Mouse (Mus musculus) MEL (cell line): ENCODE measurements around the gene C1ra.

Experiments used
- CTCF ChIP-seq, 3 experiments: IDR thresholded peaks in 2 of 3; conservative IDR thresholded peaks in 1 of 3; 2 replicates each; pipeline ENCODE4 v1.5.1; 2011 to 2012; ENCODE audit warnings: low read length in 3 of 3, low read depth in 2 of 3, mild to moderate bottlenecking in 2 of 3, improper control_type of control experiment in 1 of 3, inconsistent platforms in 1 of 3, mixed read lengths in 1 of 3, moderate library complexity in 1 of 3; ENCODE audit not compliant: control insufficient read depth in 1 of 3, insufficient read depth in 1 of 3, poor library complexity in 1 of 3, severe bottlenecking in 1 of 3
- JUND ChIP-seq: IDR thresholded peaks from 2 replicates; pipeline ENCODE4 v1.6.1; 2011; ENCODE audit warnings: low read depth, mild to moderate bottlenecking, improper control_type of control experiment, low read length
- MAZ ChIP-seq: IDR thresholded peaks from 2 replicates; pipeline ENCODE4 v1.6.1; 2012; ENCODE audit warnings: low read depth, mild to moderate bottlenecking, inconsistent platforms, low read length, improper control_type of control experiment
- MXI1 ChIP-seq: IDR thresholded peaks from 2 replicates; pipeline ENCODE4 v1.6.1; 2011; ENCODE audit warnings: mild to moderate bottlenecking, low read depth, low read length, improper control_type of control experiment
- MYC ChIP-seq: IDR thresholded peaks from 2 replicates; pipeline ENCODE4 v1.6.1; 2011; ENCODE audit warnings: low read depth, mild to moderate bottlenecking, low read length, improper control_type of control experiment, moderate library complexity
- POLR2A ChIP-seq, 2 experiments: IDR thresholded peaks; 2 replicates each; pipeline ENCODE4 v1.6.1; 2011 to 2012; ENCODE audit warnings: low read length in 2 of 2, mild to moderate bottlenecking in 2 of 2, control low read depth in 1 of 2, improper control_type of control experiment in 1 of 2, low read depth in 1 of 2, moderate library complexity in 1 of 2; ENCODE audit not compliant: control insufficient read depth in 1 of 2, insufficient read depth in 1 of 2, poor library complexity in 1 of 2
- POLR2AphosphoS5 ChIP-seq: IDR thresholded peaks from 2 replicates; pipeline ENCODE4 v1.6.1; 2012; ENCODE audit warnings: low read depth, borderline replicate concordance, mild to moderate bottlenecking, inconsistent platforms, low read length, moderate library complexity, mixed read lengths
- RAD21 ChIP-seq: IDR thresholded peaks from 2 replicates; pipeline ENCODE4 v1.6.1; 2011; ENCODE audit warnings: mild to moderate bottlenecking, low read depth, low read length, improper control_type of control experiment
- TCF12 ChIP-seq: IDR thresholded peaks from 2 replicates; pipeline ENCODE4 v1.6.1; 2014; ENCODE audit warnings: low read depth, mild to moderate bottlenecking, inconsistent platforms, low read length, improper control_type of control experiment, moderate library complexity
- ZNF384 ChIP-seq: IDR thresholded peaks from 2 replicates; pipeline ENCODE4 v1.6.1; 2012; ENCODE audit warnings: low read depth, mild to moderate bottlenecking, inconsistent platforms, low read length, improper control_type of control experiment

- TF ChIP-seq JUND (no peak), MXI1 (no peak), MYC (no peak), POLR2A (IDR thresholded peaks at IDR 0.05; ENCODE audit: control insufficient read depth in 1 of 2, insufficient read depth in 1 of 2, low read depth in 1 of 2, low read length in 2 of 2, poor library complexity in 1 of 2) (no peak), CTCF (IDR thresholded peaks at IDR 0.05 in 2 of 3, conservative IDR thresholded peaks at IDR 0.05 in 1 of 3; ENCODE audit: control insufficient read depth in 1 of 3, insufficient read depth in 1 of 3, low read depth in 2 of 3, low read length in 3 of 3, poor library complexity in 1 of 3, severe bottlenecking in 1 of 3) (no peak), TCF12 (no peak), MAZ (no peak), RAD21 (no peak), POLR2AphosphoS5 (no peak), ZNF384 (no peak)
These were observed 35.0 kb upstream of the C1ra start for GRCm38 (mm10) chr6:124477221-124477655.
